Mouse (Mus musculus) liver, postnatal 0 days (tissue): ENCODE data around the gene Rdh1.

Source experiments
- CTCF ChIP-seq: sonication (generic); IDR thresholded peaks from 2 replicates; pipeline ENCODE4 v1.5.1; 2016; ENCODE audit warnings: antibody characterized with exemption, low read depth
- EP300 ChIP-seq: IDR thresholded peaks from 2 replicates; pipeline ENCODE4 v1.6.1; 2016; ENCODE audit warnings: antibody characterized with exemption, low read depth, mild to moderate bottlenecking

GRCm38 (mm10) chr10:127725136-127725535 is 34.4 kb upstream of the Rdh1 start:
- TF ChIP-seq CTCF, result no peak
- no peak for TF ChIP-seq EP300
